Mouse (Mus musculus): ENCODE measurements around the gene Ccdc186. TPM values are rescaled to one million over a fixed set of nuclear protein-coding genes. Genes with fewer than 3 reads are reported as not detected.
"Not testable (repeated sequence)": the region's sequence is repeated elsewhere in the genome, so short reads cannot be mapped to it uniquely, and the experiment has no call there.

Gene Ccdc186
- polyA plus RNA-seq, 1 experiment from 2014 or later = 28.8 TPM

GRCm38 (mm10) chr19:56769024-56769423, 53.0 kb downstream of the Ccdc186 start:
- H3K4me3 ChIP-seq = no peak overlapping the region
- no peak overlapping the region for H3K27ac ChIP-seq (replicated peaks)
- WGBS = 91% methylated on average over 9 of the region's 9 CpGs
- H3K36me3 ChIP-seq = no peaks in the 10 kb centered on the region
- H3K9me3 ChIP-seq = no peaks in the 10 kb centered on the region
- H3K9ac ChIP-seq (replicated peaks) = no peak overlapping the region
- peaks cover 12% of the 10 kb centered on the region for H3K4me1 ChIP-seq
- no peak for ATAC-seq (ENCODE audit: low FRiP score, low read depth)
- peaks cover 38% of the 10 kb centered on the region for H3K27me3 ChIP-seq
- no peak overlapping the region for H3K4me2 ChIP-seq (replicated peaks)

DNA sequence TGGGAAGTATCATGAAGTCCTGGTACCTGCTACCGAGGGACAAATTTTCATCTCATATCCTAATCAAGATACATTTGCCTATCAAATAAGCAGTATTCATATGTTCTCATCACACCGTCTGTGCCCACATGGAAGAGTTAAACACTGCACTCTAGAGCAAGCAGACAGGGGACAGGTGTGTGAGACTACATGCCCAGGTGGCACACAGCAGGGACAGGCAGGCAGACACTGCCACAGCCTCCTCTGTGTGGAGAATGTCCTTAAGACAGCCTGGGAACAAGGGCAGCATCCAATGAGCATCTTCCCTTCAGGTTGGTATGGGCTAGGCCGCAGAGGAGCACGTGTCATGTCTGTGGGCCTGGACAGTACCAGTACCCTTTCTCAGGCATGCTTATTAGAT, 59.3 kb downstream of the Ccdc186 start:
- Histone ChIP-seq H3K27ac (replicated peaks) (no peak overlapping the region), H3K4me1 (no peaks in the 10 kb centered on the region), H3K9me3 (no peaks in the 10 kb centered on the region), H3K27me3 (peaks cover 6% of the 10 kb centered on the region; the same call in 1 of the 2 replicates), H3K36me3 (no peaks in the 10 kb centered on the region), H3K9ac (replicated peaks) (no peak overlapping the region), H3K4me2 (replicated peaks) (no peak overlapping the region), H3K4me3 (no peak overlapping the region)
- ATAC-seq (ENCODE audit: low FRiP score, low read depth) = no peak
- 94% methylated on average over 4 of the region's 4 CpGs for WGBS

DNA sequence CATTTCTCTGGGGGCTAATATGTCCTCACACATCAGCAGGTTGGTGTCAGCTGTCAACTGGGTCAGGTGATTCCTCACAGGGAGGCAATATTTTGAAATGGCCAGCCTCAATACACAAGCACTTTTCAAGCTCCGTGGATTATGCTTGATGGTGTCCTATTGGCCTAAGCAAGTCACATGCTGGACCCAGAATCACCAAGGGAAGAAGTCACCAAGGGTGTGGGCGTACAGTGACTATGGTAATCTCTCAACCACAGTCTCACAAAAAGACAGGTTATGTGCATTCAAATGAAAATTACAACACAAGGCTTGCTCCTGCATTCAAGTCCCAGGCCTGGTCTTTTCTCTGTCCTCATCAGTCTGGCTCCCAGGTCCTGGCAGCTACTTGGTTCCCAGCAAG, 60.3 kb downstream of the Ccdc186 start:
- H3K9ac ChIP-seq (replicated peaks) = no peak overlapping the region
- no peak overlapping the region for H3K27ac ChIP-seq (replicated peaks)
- H3K4me1 ChIP-seq = no peaks in the 10 kb centered on the region
- no peak overlapping the region for H3K4me2 ChIP-seq (replicated peaks)
- ATAC-seq (ENCODE audit: low FRiP score, low read depth) = no peak
- H3K36me3 ChIP-seq = no peaks in the 10 kb centered on the region
- H3K9me3 ChIP-seq = no peaks in the 10 kb centered on the region
- no peak overlapping the region for H3K4me3 ChIP-seq
- 86% methylated on average over 2 of the region's 2 CpGs for WGBS
- peaks cover 6% of the 10 kb centered on the region for H3K27me3 ChIP-seq

- Histone ChIP-seq H3K4me2 (replicated peaks) (no peak overlapping the region), H3K4me3 (no peak overlapping the region), H3K27me3 (peaks cover 6% of the 10 kb centered on the region), H3K9ac (replicated peaks) (no peak overlapping the region), H3K36me3 (no peaks in the 10 kb centered on the region), H3K9me3 (no peaks in the 10 kb centered on the region), H3K4me1 (no peaks in the 10 kb centered on the region), H3K27ac (replicated peaks) (no peak overlapping the region)
- ATAC-seq (ENCODE audit: low FRiP score, low read depth) = no peak
- WGBS = 91% methylated on average over 5 of the region's 5 CpGs
Measured at GRCm38 (mm10) chr19:56761096-56761495, 60.9 kb downstream of the Ccdc186 start.

DNA sequence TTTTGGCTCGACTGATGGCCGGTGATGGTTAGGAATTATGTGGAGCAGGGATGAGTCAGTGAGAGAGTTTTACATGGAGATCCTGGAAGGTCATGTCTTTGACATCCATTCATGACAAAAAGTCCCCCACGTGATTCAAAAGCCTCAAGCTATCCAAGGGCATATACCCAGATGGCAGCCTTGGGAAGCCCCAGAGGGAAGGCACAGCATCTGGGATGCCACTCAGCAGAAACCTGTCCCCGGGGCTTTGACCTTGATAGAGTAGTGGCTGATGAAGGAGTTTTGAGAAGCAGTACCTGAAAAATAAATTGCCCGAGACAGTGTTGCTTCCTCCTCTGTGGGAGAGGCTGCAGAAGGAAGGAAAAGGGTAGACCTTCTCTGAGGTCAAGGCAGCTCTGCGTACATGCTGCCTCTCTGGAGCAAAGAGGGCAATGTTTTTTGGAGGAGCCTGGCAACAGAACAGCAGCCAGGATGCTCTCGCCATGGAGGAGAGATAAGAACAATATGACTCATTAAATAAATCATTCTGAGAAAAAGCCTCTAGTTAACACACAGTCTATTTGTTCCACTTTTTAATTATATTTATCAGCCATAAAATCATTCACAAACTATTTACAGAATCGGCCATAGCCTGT, 61.6 kb downstream of the Ccdc186 start:
- H3K4me1 ChIP-seq = no peaks in the 10 kb centered on the region
- 92% methylated on average over 8 of the region's 8 CpGs for WGBS
- no peak for ATAC-seq (ENCODE audit: low FRiP score, low read depth)
- no peaks in the 10 kb centered on the region for H3K36me3 ChIP-seq
- no peak overlapping the region for H3K27ac ChIP-seq (replicated peaks)
- H3K27me3 ChIP-seq = peaks cover 6% of the 10 kb centered on the region
- no peaks in the 10 kb centered on the region for H3K9me3 ChIP-seq
- H3K4me2 ChIP-seq (replicated peaks) = no peak overlapping the region
- H3K9ac ChIP-seq (replicated peaks) = no peak overlapping the region
- H3K4me3 ChIP-seq = no peak overlapping the region

GRCm38 (mm10) chr19:56759740-56760139, 62.2 kb downstream of the Ccdc186 start:
- no peak for ATAC-seq (ENCODE audit: low FRiP score, low read depth)
- H3K9ac ChIP-seq (replicated peaks) = no peak overlapping the region
- no peaks in the 10 kb centered on the region for H3K36me3 ChIP-seq
- peaks cover 11% of the 10 kb centered on the region for H3K27me3 ChIP-seq
- H3K9me3 ChIP-seq = no peaks in the 10 kb centered on the region
- H3K4me3 ChIP-seq = no peak overlapping the region
- no peak overlapping the region for H3K4me2 ChIP-seq (replicated peaks)
- no peaks in the 10 kb centered on the region for H3K4me1 ChIP-seq
- 95% methylated on average over 4 of the region's 4 CpGs for whole genome bisulfite sequencing
- H3K27ac ChIP-seq (replicated peaks) = no peak overlapping the region

DNA sequence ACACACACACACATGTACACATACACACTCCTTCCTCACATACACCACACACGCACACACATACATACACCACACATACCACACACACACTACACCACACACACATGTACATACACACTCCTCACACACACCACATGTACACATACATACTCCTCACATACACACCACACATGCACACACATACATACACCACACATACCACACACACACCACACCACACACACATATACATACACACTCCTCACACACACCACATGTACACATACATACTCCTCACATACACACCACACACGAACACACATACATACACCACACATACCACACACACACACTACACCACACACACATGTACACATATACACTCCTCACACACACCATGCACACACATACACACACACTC, 63.7 kb downstream of the Ccdc186 start:
- H3K4me1 ChIP-seq = no peaks in the 10 kb centered on the region
- no peak overlapping the region for H3K4me2 ChIP-seq (replicated peaks)
- no peak overlapping the region for H3K9ac ChIP-seq (replicated peaks)
- H3K9me3 ChIP-seq = no peaks in the 10 kb centered on the region
- no peak overlapping the region for H3K27ac ChIP-seq (replicated peaks)
- no peak for ATAC-seq (ENCODE audit: low FRiP score, low read depth)
- H3K36me3 ChIP-seq = no peaks in the 10 kb centered on the region
- 93% methylated on average over 2 of the region's 2 CpGs for WGBS
- H3K27me3 ChIP-seq = peaks cover 11% of the 10 kb centered on the region
- H3K4me3 ChIP-seq = no peak overlapping the region

GRCm38 (mm10) chr19:56756412-56756811, 65.6 kb downstream of the Ccdc186 start:
- Histone ChIP-seq H3K4me1 (no peaks in the 10 kb centered on the region), H3K4me3 (no peak overlapping the region), H3K36me3 (no peaks in the 10 kb centered on the region), H3K27me3 (peaks cover 4% of the 10 kb centered on the region), H3K27ac (replicated peaks) (no peak overlapping the region), H3K9me3 (no peaks in the 10 kb centered on the region), H3K4me2 (replicated peaks) (no peak overlapping the region), H3K9ac (replicated peaks) (no peak overlapping the region)
- no peak for ATAC-seq (ENCODE audit: low FRiP score, low read depth)
- 89% methylated on average over 10 of the region's 10 CpGs for WGBS

- H3K4me2 ChIP-seq (replicated peaks); H3K36me3 ChIP-seq; H3K4me3 ChIP-seq; H3K27me3 ChIP-seq; H3K9ac ChIP-seq (replicated peaks); ATAC-seq (ENCODE audit: low FRiP score, low read depth); H3K9me3 ChIP-seq; H3K27ac ChIP-seq (replicated peaks): not testable (repeated sequence)
- WGBS = 97% methylated on average over 2 of the region's 2 CpGs
- H3K4me1 ChIP-seq = peaks cover 11% of the 10 kb centered on the region
Measured at GRCm38 (mm10) chr19:56754456-56754855, 67.5 kb downstream of the Ccdc186 start.

- WGBS = 24% methylated on average over 4 of the region's 4 CpGs
- no peak overlapping the region for H3K9ac ChIP-seq (replicated peaks)
- peaks cover 11% of the 10 kb centered on the region for H3K4me1 ChIP-seq
- H3K36me3 ChIP-seq = no peaks in the 10 kb centered on the region
- H3K27ac ChIP-seq (replicated peaks) = no peak overlapping the region
- H3K27me3 ChIP-seq = peaks cover 4% of the 10 kb centered on the region; the same call in 1 of the 2 replicates
- no peak for ATAC-seq (ENCODE audit: low FRiP score, low read depth)
- H3K9me3 ChIP-seq = no peaks in the 10 kb centered on the region
- no peak overlapping the region for H3K4me3 ChIP-seq
- H3K4me2 ChIP-seq (replicated peaks) = no peak overlapping the region
Measured at GRCm38 (mm10) chr19:56750709-56751108, 71.3 kb downstream of the Ccdc186 start.

- no peak overlapping the region for H3K27ac ChIP-seq (replicated peaks)
- peaks cover 13% of the 10 kb centered on the region for H3K4me1 ChIP-seq
- no peaks in the 10 kb centered on the region for H3K9me3 ChIP-seq
- H3K27me3 ChIP-seq = no peaks in the 10 kb centered on the region
- H3K9ac ChIP-seq (replicated peaks) = no peak overlapping the region
- no peak for ATAC-seq (ENCODE audit: low FRiP score, low read depth)
- H3K4me3 ChIP-seq = no peak overlapping the region
- WGBS = 46% methylated on average over 3 of the region's 3 CpGs
- no peaks in the 10 kb centered on the region for H3K36me3 ChIP-seq
- no peak overlapping the region for H3K4me2 ChIP-seq (replicated peaks)
Measured at GRCm38 (mm10) chr19:56749343-56749742, 72.6 kb downstream of the Ccdc186 start.

DNA sequence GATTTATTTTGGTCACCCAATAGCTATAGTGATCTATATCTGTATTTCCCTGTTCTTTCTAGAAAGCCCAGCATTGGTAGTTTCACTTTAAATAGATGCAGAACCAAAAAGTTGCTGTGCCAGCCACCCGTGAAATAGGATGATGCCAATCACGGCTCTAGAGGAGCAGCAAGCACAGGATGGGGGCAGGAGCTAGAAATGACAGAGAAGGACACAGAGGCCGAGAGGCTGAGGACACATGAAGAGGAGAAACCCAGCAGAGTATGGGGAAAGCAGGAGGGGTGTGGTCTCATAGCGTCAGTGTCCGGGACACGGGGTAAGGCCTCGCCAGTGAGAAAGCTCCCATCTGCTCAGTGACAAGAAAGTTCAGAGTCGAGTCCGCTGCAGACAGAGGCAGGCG, 74.1 kb downstream of the Ccdc186 start:
- ATAC-seq (ENCODE audit: low FRiP score, low read depth) = no peak
- H3K9me3 ChIP-seq = no peaks in the 10 kb centered on the region
- H3K9ac ChIP-seq (replicated peaks) = no peak overlapping the region
- H3K36me3 ChIP-seq = no peaks in the 10 kb centered on the region
- no peak overlapping the region for H3K27ac ChIP-seq (replicated peaks)
- 77% methylated on average over 10 of the region's 10 CpGs for WGBS
- H3K27me3 ChIP-seq = peaks cover 3% of the 10 kb centered on the region; the same call in 1 of the 2 replicates
- no peak overlapping the region for H3K4me2 ChIP-seq (replicated peaks)
- peaks cover 18% of the 10 kb centered on the region for H3K4me1 ChIP-seq
- H3K4me3 ChIP-seq = no peak overlapping the region

DNA sequence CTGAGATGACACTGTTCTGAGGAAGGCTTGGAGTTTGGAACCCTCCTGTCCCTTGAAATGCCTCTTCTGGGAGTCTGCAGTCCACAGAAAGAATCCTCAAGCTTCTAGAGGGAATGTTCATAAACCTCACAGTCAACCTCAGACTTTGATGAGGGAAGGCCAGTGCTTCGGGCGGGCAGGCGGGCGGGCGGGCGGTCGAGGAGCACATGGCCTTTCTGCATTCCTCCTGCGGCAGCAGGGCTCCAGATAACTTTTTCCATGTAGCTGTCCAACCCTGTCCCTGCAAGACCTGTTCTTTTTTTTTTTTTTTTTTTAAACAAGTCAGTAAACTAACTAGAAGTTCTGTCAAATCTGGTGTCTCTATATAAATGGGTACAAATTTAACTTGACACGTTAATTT, 75.4 kb downstream of the Ccdc186 start:
- Histone ChIP-seq H3K4me3 (no peak overlapping the region), H3K36me3 (no peaks in the 10 kb centered on the region), H3K9me3 (no peaks in the 10 kb centered on the region), H3K27ac (replicated peaks) (no peak overlapping the region), H3K9ac (replicated peaks) (no peak overlapping the region), H3K4me1 (peaks cover 18% of the 10 kb centered on the region), H3K4me2 (replicated peaks) (no peak overlapping the region), H3K27me3 (peaks cover 3% of the 10 kb centered on the region; the same call in 1 of the 2 replicates)
- 95% methylated on average over 9 of the region's 9 CpGs for WGBS
- ATAC-seq (ENCODE audit: low FRiP score, low read depth) = no peak

All from midbrain, embryonic 12.5 days (tissue).